Mouse (Mus musculus) frontal cortex, postnatal 36 days (tissue): ENCODE measurements at regions not wholly inside any gene's neighbourhood (a gene's known extent, or its start where the extent isn't known, plus 50 kb on each side); places are given as distances from the start of the nearest gene placed in this dataset.

Experiments
- DNase-seq, 2 experiments: peaks; one replicate each; pipeline ENCODE4 v3.0.0; 2022; ENCODE audit warnings: low spot score in 2 of 2

GRCm38 (mm10) chr16:85743022-85743421 lies 59.9 kb downstream of the Adamts1 start:
- DNase-seq = no peak

GRCm38 (mm10) chr16:85738606-85739195 lies 64.2 kb downstream of the Adamts1 start:
- no peak for DNase-seq

- DNase-seq = no peak
These were observed 74.9 kb downstream of the Adamts1 start for GRCm38 (mm10) chr16:85728026-85728425.

GRCm38 (mm10) chr16:85721968-85722367 lies 80.9 kb downstream of the Adamts1 start:
- no peak for DNase-seq

- no peak for DNase-seq
These were observed 90.6 kb downstream of the Adamts1 start for GRCm38 (mm10) chr16:85712291-85712690.

GRCm38 (mm10) chr16:85704254-85705020 lies 98.5 kb downstream of the Adamts1 start:
- no peak for DNase-seq

GRCm38 (mm10) chr16:85702889-85703480 lies 99.9 kb downstream of the Adamts1 start:
- no peak for DNase-seq

GRCm38 (mm10) chr16:85699329-85699728 lies 103.6 kb downstream of the Adamts1 start:
- DNase-seq = peak in 1 of 2 experiments; percentile 17

GRCm38 (mm10) chr16:85682721-85683120 lies 120.2 kb downstream of the Adamts1 start:
- DNase-seq = no peak

GRCm38 (mm10) chr16:85680351-85680750 lies 122.6 kb downstream of the Adamts1 start:
- DNase-seq = no peak

- no peak for DNase-seq
These were observed 124.1 kb downstream of the Adamts1 start for GRCm38 (mm10) chr16:85678781-85679180.

- DNase-seq = no peak
These were observed 124.7 kb downstream of the Adamts1 start for GRCm38 (mm10) chr16:85678228-85678627.

GRCm38 (mm10) chr16:85677027-85677426 lies 123.8 kb upstream of the Cyyr1 start:
- DNase-seq = peak in 1 of 2 experiments; percentile 60

- DNase-seq = no peak
These were observed 115.6 kb upstream of the Cyyr1 start for GRCm38 (mm10) chr16:85668767-85669166.

GRCm38 (mm10) chr16:85667790-85668189 lies 114.6 kb upstream of the Cyyr1 start:
- DNase-seq = no peak

- no peak for DNase-seq
These were observed 96.3 kb upstream of the Cyyr1 start for GRCm38 (mm10) chr16:85649516-85649915.

- DNase-seq = no peak
These were observed 87.8 kb upstream of the Cyyr1 start for GRCm38 (mm10) chr16:85640992-85641391.

- DNase-seq = no peak
These were observed 83.9 kb upstream of the Cyyr1 start for GRCm38 (mm10) chr16:85637079-85637478.

- no peak for DNase-seq
These were observed 76.5 kb upstream of the Cyyr1 start for GRCm38 (mm10) chr16:85629738-85630137.

GRCm38 (mm10) chr16:85624505-85624904 lies 71.3 kb upstream of the Cyyr1 start:
- no peak for DNase-seq

GRCm38 (mm10) chr16:85604089-85604488 lies 50.9 kb upstream of the Cyyr1 start:
- no peak for DNase-seq
